Mouse (Mus musculus): Measurements from ENCODE around the gene Plekhg2. TPM values are rescaled to one million over a fixed set of nuclear protein-coding genes. Genes with fewer than 3 reads are reported as not detected.
A peak's percentile ranks its signal among the peaks of the same experiment; 100 is the strongest.

Gene Plekhg2
- polyA plus RNA-seq, 1 experiment from 2014 or later, result 35.6 TPM

DNA sequence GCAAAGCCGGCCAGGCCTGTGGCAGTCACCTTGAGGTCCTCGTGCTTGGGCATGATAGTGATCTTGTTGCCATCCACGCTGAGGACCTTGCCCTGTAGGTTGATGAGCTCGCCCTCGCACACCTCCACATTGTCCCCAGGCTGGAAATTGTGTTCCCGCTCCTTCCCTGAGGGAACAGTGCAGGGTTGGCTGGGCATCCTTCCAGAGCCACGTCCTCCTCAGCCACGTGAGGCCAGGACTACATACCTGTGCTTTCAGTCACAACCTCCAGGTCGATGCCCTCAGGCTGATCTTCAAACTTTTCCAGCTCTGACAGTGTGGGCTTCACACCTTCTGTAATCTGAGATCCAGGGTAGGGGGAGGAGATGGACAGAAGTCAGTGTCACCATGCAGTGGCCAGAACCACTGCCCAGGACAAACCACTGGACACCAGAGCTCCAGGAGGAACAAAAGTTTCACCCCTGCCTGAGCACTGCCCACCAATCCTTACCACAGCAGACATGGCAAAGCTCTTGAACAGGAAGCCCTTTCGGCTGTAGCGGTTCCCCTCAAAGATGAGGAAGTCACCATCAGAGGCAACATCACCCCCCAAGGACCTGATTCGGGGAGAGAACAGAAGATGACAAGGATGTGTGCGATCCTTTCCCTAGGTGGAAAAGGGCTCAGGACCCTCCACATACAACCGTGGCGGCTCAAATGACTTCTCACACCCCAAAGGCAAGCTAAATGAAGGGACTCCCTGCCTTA, 50.3 kb downstream of the Plekhg2 start:
- Histone ChIP-seq H3K9ac (ENCODE audit: low read length) (no peak overlapping the region), H3K36me3 (ENCODE audit: control insufficient read depth, insufficient read depth, low read length) (peaks cover 100% of the 10 kb centered on the region), H3K9me3 (ENCODE audit: control insufficient read depth, low read length) (no peaks in the 10 kb centered on the region), H3K4me1 (ENCODE audit: control insufficient read depth in 2 of 2, insufficient read depth in 2 of 2, low read length in 2 of 2) (no peaks in the 10 kb centered on the region), H3K27ac (replicated peaks in 1 of 2; ENCODE audit: control insufficient read depth in 1 of 2, insufficient read depth in 1 of 2, low read depth in 2 of 2, low read length in 2 of 2) (no peak overlapping the region), H3K4me3 (ENCODE audit: control insufficient read depth in 1 of 2, insufficient read depth in 1 of 2, low read depth in 1 of 2, low read length in 2 of 2) (no peak overlapping the region), H3K4me2 (ENCODE audit: low read length) (no peak overlapping the region), H3K27me3 (ENCODE audit: control insufficient read depth, insufficient read depth, low read length) (no peaks in the 10 kb centered on the region)
- WGBS, result 88% methylated on average over 15 of the region's 15 CpGs
- ATAC-seq (ENCODE audit: insufficient number of reproducible peaks, insufficient read depth, low FRiP score, low read depth), result no peak

DNA sequence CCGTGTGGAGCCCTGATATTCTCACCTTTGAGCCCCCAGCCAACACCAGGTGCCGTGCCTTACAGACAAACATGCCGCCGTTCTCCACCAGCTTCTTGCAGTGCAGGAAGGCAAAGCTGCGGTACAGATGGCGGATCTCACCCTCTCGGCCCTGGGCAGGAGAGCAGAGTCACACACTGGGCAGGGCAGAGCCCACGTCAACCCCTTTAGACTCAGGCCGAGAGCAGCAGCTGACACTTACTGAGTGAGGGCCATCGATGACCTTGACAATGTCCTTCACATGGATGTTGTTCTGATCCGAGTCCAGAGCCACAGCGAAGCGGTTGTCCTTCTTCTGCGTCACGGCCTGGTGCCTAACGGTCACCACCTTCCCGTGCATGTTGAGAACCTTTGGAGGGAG, 53.7 kb downstream of the Plekhg2 start:
- Histone ChIP-seq H3K4me2 (ENCODE audit: low read length) (no peak overlapping the region), H3K27ac (replicated peaks in 1 of 2; ENCODE audit: control insufficient read depth in 1 of 2, insufficient read depth in 1 of 2, low read depth in 2 of 2, low read length in 2 of 2) (no peak overlapping the region), H3K36me3 (ENCODE audit: control insufficient read depth, insufficient read depth, low read length) (peaks cover 94% of the 10 kb centered on the region), H3K9ac (ENCODE audit: low read length) (no peak overlapping the region), H3K27me3 (ENCODE audit: control insufficient read depth, insufficient read depth, low read length) (no peaks in the 10 kb centered on the region), H3K4me1 (ENCODE audit: control insufficient read depth in 2 of 2, insufficient read depth in 2 of 2, low read length in 2 of 2) (no peaks in the 10 kb centered on the region), H3K4me3 (ENCODE audit: control insufficient read depth in 1 of 2, insufficient read depth in 1 of 2, low read depth in 1 of 2, low read length in 2 of 2) (no peak overlapping the region), H3K9me3 (ENCODE audit: control insufficient read depth, low read length) (no peaks in the 10 kb centered on the region)
- no peak for ATAC-seq (ENCODE audit: insufficient number of reproducible peaks, insufficient read depth, low FRiP score, low read depth)
- WGBS, result 90% methylated on average over 17 of the region's 17 CpGs

GRCm38 (mm10) chr7:28318036-28318435, 54.4 kb downstream of the Plekhg2 start:
- Histone ChIP-seq H3K9me3 (ENCODE audit: control insufficient read depth, low read length) (no peaks in the 10 kb centered on the region), H3K4me2 (ENCODE audit: low read length) (no peak overlapping the region), H3K4me3 (ENCODE audit: control insufficient read depth in 1 of 2, insufficient read depth in 1 of 2, low read depth in 1 of 2, low read length in 2 of 2) (no peak overlapping the region), H3K27ac (replicated peaks in 1 of 2; ENCODE audit: control insufficient read depth in 1 of 2, insufficient read depth in 1 of 2, low read depth in 2 of 2, low read length in 2 of 2) (no peak overlapping the region), H3K36me3 (ENCODE audit: control insufficient read depth, insufficient read depth, low read length) (peaks cover 87% of the 10 kb centered on the region), H3K27me3 (ENCODE audit: control insufficient read depth, insufficient read depth, low read length) (no peaks in the 10 kb centered on the region), H3K4me1 (ENCODE audit: control insufficient read depth in 2 of 2, insufficient read depth in 2 of 2, low read length in 2 of 2) (no peaks in the 10 kb centered on the region), H3K9ac (ENCODE audit: low read length) (no peak overlapping the region)
- no peak for ATAC-seq (ENCODE audit: insufficient number of reproducible peaks, insufficient read depth, low FRiP score, low read depth)
- 72% methylated on average over 3 of the region's 3 CpGs for WGBS

DNA sequence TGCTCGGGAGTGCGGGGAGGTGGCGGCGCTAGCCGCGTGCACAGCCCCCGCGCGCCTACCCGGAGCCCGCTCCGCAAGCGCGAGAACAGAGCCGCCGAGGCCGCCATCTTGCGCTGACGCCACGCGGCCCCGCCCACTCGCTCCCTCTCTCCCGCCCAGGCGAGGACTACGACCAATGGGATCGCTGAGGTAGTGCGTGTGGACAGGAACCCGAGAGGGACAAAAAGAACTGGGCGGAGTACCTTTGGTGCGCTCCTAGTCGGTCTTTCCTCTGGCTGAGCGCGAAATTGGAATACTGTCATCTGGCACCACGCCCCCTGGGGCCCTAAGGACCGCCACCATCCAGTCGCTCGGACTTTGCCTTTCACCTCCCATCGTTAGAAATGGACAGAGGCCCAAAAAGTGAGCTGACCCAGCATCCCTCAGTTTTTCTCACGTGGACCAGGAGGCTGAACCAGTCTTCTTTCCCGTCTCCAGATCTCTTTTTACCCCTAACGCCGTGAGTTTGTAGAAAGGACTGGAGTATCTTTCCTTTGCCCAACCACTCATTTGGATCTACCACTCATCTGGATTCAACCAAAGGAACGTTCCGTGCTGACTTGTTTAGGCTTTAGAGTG, 60.4 kb downstream of the Plekhg2 start, which contains the start of gene Timm50:
Gene Timm50 (minus strand): TSS at position 147 of the 618 bp plus-strand sequence.
- no peaks in the 10 kb centered on the region for H3K27me3 ChIP-seq (ENCODE audit: control insufficient read depth, insufficient read depth, low read length)
- ATAC-seq (ENCODE audit: insufficient number of reproducible peaks, insufficient read depth, low FRiP score, low read depth), result peak; percentile 96
- peaks cover 5 to 9% of the 10 kb centered on the region in 2 experiments; a peak in 1 of 4 replicates for H3K4me1 ChIP-seq (ENCODE audit: control insufficient read depth in 2 of 2, insufficient read depth in 2 of 2, low read length in 2 of 2)
- peak within 1 kb of the TSS; percentile 57 to 64 for H3K4me3 ChIP-seq (ENCODE audit: control insufficient read depth in 1 of 2, insufficient read depth in 1 of 2, low read depth in 1 of 2, low read length in 2 of 2)
- WGBS, result under 1% methylated on average over 42 of the region's 45 CpGs
- peak within 1 kb of the TSS in 1 of 2 experiments; percentile 52; a peak in 2 of 4 replicates for H3K27ac ChIP-seq (replicated peaks in 1 of 2; ENCODE audit: control insufficient read depth in 1 of 2, insufficient read depth in 1 of 2, low read depth in 2 of 2, low read length in 2 of 2)
- peaks cover 62% of the 10 kb centered on the region for H3K36me3 ChIP-seq (ENCODE audit: control insufficient read depth, insufficient read depth, low read length)
- H3K4me2 ChIP-seq (ENCODE audit: low read length), result peak within 1 kb of the TSS; percentile 86
- H3K9me3 ChIP-seq (ENCODE audit: control insufficient read depth, low read length), result no peaks in the 10 kb centered on the region
- H3K9ac ChIP-seq (ENCODE audit: low read length), result peak within 1 kb of the TSS; percentile 86

DNA sequence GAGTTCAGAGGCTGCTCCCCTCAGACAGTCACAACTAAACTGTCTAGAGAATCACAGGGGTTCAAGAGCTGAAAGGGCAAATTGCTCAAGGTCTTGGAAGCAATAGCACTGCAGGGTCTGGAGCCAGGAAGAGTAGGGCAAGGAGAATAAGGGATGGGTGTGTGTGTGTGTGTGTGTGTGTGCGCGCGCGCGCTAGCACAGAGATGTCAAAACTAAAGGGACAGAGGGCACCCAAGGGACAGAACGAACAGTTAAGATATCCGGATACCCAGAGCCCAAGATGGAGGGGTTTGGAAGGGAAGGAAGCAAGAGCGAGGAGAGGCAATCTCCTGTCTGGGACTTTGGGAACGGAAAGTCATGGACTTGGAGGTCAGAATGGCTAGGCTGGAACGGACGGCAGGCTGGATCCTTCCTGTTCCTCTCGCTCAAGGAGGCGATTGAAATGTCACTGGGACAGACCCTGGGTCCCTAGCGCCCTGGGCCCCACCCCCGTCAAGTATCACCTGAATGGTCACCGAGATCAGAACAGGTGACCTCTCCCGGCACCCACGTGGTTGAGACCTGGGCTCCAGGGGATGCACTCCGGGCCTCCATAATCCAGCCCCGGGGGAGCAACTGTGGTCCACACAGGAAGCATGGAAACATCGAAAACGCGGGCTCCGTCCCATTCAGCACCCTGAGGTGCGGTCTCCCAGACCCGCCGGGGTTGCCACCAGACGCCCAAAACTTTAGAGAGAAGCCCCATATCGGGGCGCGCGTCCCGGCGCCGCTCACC, 61.1 kb downstream of the Plekhg2 start:
- Histone ChIP-seq H3K9me3 (ENCODE audit: control insufficient read depth, low read length) (no peaks in the 10 kb centered on the region), H3K36me3 (ENCODE audit: control insufficient read depth, insufficient read depth, low read length) (peaks cover 62% of the 10 kb centered on the region), H3K4me2 (ENCODE audit: low read length) (peak overlapping the region; percentile 86), H3K9ac (ENCODE audit: low read length) (peak overlapping the region; percentile 86), H3K27me3 (ENCODE audit: control insufficient read depth, insufficient read depth, low read length) (no peaks in the 10 kb centered on the region), H3K27ac (replicated peaks in 1 of 2; ENCODE audit: control insufficient read depth in 1 of 2, insufficient read depth in 1 of 2, low read depth in 2 of 2, low read length in 2 of 2) (peak overlapping the region in 1 of 2 experiments; percentile 52; a peak in 2 of 4 replicates), H3K4me1 (ENCODE audit: control insufficient read depth in 2 of 2, insufficient read depth in 2 of 2, low read length in 2 of 2) (peaks cover 5 to 9% of the 10 kb centered on the region in 2 experiments; a peak in 1 of 4 replicates), H3K4me3 (ENCODE audit: control insufficient read depth in 1 of 2, insufficient read depth in 1 of 2, low read depth in 1 of 2, low read length in 2 of 2) (peak overlapping the region; percentile 57 to 64)
- 5% methylated on average over 35 of the region's 35 CpGs for WGBS
- peak; percentile 10; the same call in 1 of the 2 replicates for ATAC-seq (ENCODE audit: insufficient number of reproducible peaks, insufficient read depth, low FRiP score, low read depth)

DNA sequence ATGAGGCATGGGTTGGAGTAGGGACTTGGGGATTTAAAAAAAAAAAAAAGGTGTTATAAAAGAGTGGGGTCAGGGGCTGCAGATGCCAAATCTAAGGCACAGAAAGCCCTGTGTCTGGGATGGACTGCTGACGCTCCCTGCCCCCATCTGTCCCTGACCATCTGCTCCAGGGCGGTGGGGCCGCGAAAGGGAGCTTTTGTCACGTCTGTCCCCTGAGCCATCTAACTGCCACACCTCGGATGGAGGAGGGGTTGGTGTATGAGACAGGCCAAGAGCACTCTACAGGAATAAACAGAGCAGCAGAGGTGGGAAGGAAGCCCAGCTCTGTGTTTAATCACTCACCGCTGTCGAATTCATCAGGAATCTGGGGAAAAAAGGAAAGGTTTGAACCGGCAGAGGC, 62.7 kb downstream of the Plekhg2 start:
- no peak overlapping the region for H3K4me3 ChIP-seq (ENCODE audit: control insufficient read depth in 1 of 2, insufficient read depth in 1 of 2, low read depth in 1 of 2, low read length in 2 of 2)
- no peak overlapping the region for H3K27ac ChIP-seq (replicated peaks in 1 of 2; ENCODE audit: control insufficient read depth in 1 of 2, insufficient read depth in 1 of 2, low read depth in 2 of 2, low read length in 2 of 2)
- peaks cover 62% of the 10 kb centered on the region for H3K36me3 ChIP-seq (ENCODE audit: control insufficient read depth, insufficient read depth, low read length)
- H3K9ac ChIP-seq (ENCODE audit: low read length), result no peak overlapping the region
- peaks cover 5 to 9% of the 10 kb centered on the region in 2 experiments; a peak in 1 of 4 replicates for H3K4me1 ChIP-seq (ENCODE audit: control insufficient read depth in 2 of 2, insufficient read depth in 2 of 2, low read length in 2 of 2)
- 67% methylated on average over 9 of the region's 9 CpGs for WGBS
- no peaks in the 10 kb centered on the region for H3K9me3 ChIP-seq (ENCODE audit: control insufficient read depth, low read length)
- H3K4me2 ChIP-seq (ENCODE audit: low read length), result no peak overlapping the region
- H3K27me3 ChIP-seq (ENCODE audit: control insufficient read depth, insufficient read depth, low read length), result no peaks in the 10 kb centered on the region
- no peak for ATAC-seq (ENCODE audit: insufficient number of reproducible peaks, insufficient read depth, low FRiP score, low read depth)
